Mouse (Mus musculus): Measurements from ENCODE around the gene Eml2. TPM values are rescaled to one million over a fixed set of nuclear protein-coding genes. Genes with fewer than 3 reads are reported as not detected.
A peak's percentile ranks its signal among the peaks of the same experiment; 100 is the strongest.

Eml2 gene
- total RNA-seq, 1 experiment = 29.8 TPM

- peak overlapping the region; percentile 40; the same call in 1 of the 2 replicates for H3K27ac ChIP-seq (ENCODE audit: insufficient read depth, low read depth, low read length, poor library complexity, severe bottlenecking)
- TF ChIP-seq CHD2 (IDR thresholded peaks at IDR 0.05; ENCODE audit: low read depth, low read length) (no peak), ZNF384 (IDR thresholded peaks at IDR 0.05; ENCODE audit: low read depth, low read length) (no peak)
- H3K9ac ChIP-seq (ENCODE audit: insufficient read depth, low read depth, low read length, poor library complexity, severe bottlenecking) = no peak overlapping the region
- H3K4me3 ChIP-seq (ENCODE audit: insufficient read depth in 1 of 2, low read depth in 1 of 2, low read length in 2 of 2, poor library complexity in 1 of 2, severe bottlenecking in 1 of 2) = no peak overlapping the region
- DNase-seq (ENCODE audit: low read depth, low spot score) = no peak
- in situ Hi-C loops (cut with MboI; ENCODE audit: low sequenced_read_pairs in 2 of 2, unreplicated experiment in 2 of 2) = no loop called here
- peaks cover 3 to 20% of the 10 kb centered on the region in 2 experiments; a peak in 3 of 4 replicates for H3K4me1 ChIP-seq (ENCODE audit: control insufficient read depth in 2 of 2, insufficient read depth in 2 of 2, low read length in 2 of 2, poor library complexity in 1 of 2)
- H3K9me3 ChIP-seq (ENCODE audit: control insufficient read depth, insufficient read depth, low read depth, low read length) = no peaks in the 10 kb centered on the region
- H3K36me3 ChIP-seq (ENCODE audit: control insufficient read depth, insufficient read depth, low read length, poor library complexity, severe bottlenecking) = no peaks in the 10 kb centered on the region
Measured at GRCm38 (mm10) chr7:19211041-19211675, 34.9 kb downstream of the Eml2 start.

GRCm38 (mm10) chr7:19211996-19212755 lies 36.0 kb downstream of the Eml2 start, which contains the start of gene Gpr4:
Gpr4 (plus strand) TSS chr7:19212538.
- DNase-seq (ENCODE audit: low read depth, low spot score) = no peak
- H3K4me1 ChIP-seq (ENCODE audit: control insufficient read depth in 2 of 2, insufficient read depth in 2 of 2, low read length in 2 of 2, poor library complexity in 1 of 2) = peaks cover 3 to 20% of the 10 kb centered on the region in 2 experiments; a peak in 3 of 4 replicates
- H3K4me3 ChIP-seq (ENCODE audit: insufficient read depth in 1 of 2, low read depth in 1 of 2, low read length in 2 of 2, poor library complexity in 1 of 2, severe bottlenecking in 1 of 2) = peak within 1 kb of the TSS; percentile 72 to 74
- H3K9me3 ChIP-seq (ENCODE audit: control insufficient read depth, insufficient read depth, low read depth, low read length) = no peaks in the 10 kb centered on the region
- in situ Hi-C loops (cut with MboI; ENCODE audit: low sequenced_read_pairs in 2 of 2, unreplicated experiment in 2 of 2) = no loop called here
- H3K9ac ChIP-seq (ENCODE audit: insufficient read depth, low read depth, low read length, poor library complexity, severe bottlenecking) = peak within 1 kb of the TSS; percentile 71
- H3K36me3 ChIP-seq (ENCODE audit: control insufficient read depth, insufficient read depth, low read length, poor library complexity, severe bottlenecking) = no peaks in the 10 kb centered on the region
- TF ChIP-seq ZNF384 (IDR thresholded peaks at IDR 0.05; ENCODE audit: low read depth, low read length) (no peak), CHD2 (IDR thresholded peaks at IDR 0.05; ENCODE audit: low read depth, low read length) (no peak), ZC3H11A (IDR thresholded peaks at IDR 0.05; ENCODE audit: borderline replicate concordance, low read depth, low read length) (no peak), HCFC1 (IDR thresholded peaks at IDR 0.05; ENCODE audit: borderline replicate concordance, insufficient read depth, low read length) (no peak), MAFK (IDR thresholded peaks at IDR 0.05; ENCODE audit: insufficient read depth, low read depth, low read length) (no peak)
- H3K27ac ChIP-seq (ENCODE audit: insufficient read depth, low read depth, low read length, poor library complexity, severe bottlenecking) = peak within 1 kb of the TSS; percentile 40; the same call in 1 of the 2 replicates

GRCm38 (mm10) chr7:19213385-19213784 lies 37.2 kb downstream of the Eml2 start:
- TF ChIP-seq HCFC1 (IDR thresholded peaks at IDR 0.05; ENCODE audit: borderline replicate concordance, insufficient read depth, low read length) (no peak), MAFK (IDR thresholded peaks at IDR 0.05; ENCODE audit: insufficient read depth, low read depth, low read length) (no peak), ZNF384 (IDR thresholded peaks at IDR 0.05; ENCODE audit: low read depth, low read length) (no peak), ZC3H11A (IDR thresholded peaks at IDR 0.05; ENCODE audit: borderline replicate concordance, low read depth, low read length) (no peak), CHD2 (IDR thresholded peaks at IDR 0.05; ENCODE audit: low read depth, low read length) (no peak)
- Histone ChIP-seq H3K4me3 (ENCODE audit: insufficient read depth in 1 of 2, low read depth in 1 of 2, low read length in 2 of 2, poor library complexity in 1 of 2, severe bottlenecking in 1 of 2) (peak overlapping the region in 1 of 2 experiments; percentile 72; a peak in 2 of 4 replicates), H3K9me3 (ENCODE audit: control insufficient read depth, insufficient read depth, low read depth, low read length) (no peaks in the 10 kb centered on the region), H3K9ac (ENCODE audit: insufficient read depth, low read depth, low read length, poor library complexity, severe bottlenecking) (no peak overlapping the region), H3K4me1 (ENCODE audit: control insufficient read depth in 2 of 2, insufficient read depth in 2 of 2, low read length in 2 of 2, poor library complexity in 1 of 2) (peaks cover 3 to 20% of the 10 kb centered on the region in 2 experiments; a peak in 3 of 4 replicates), H3K36me3 (ENCODE audit: control insufficient read depth, insufficient read depth, low read length, poor library complexity, severe bottlenecking) (no peaks in the 10 kb centered on the region), H3K27ac (ENCODE audit: insufficient read depth, low read depth, low read length, poor library complexity, severe bottlenecking) (no peak overlapping the region)
- in situ Hi-C loops (cut with MboI; ENCODE audit: low sequenced_read_pairs in 2 of 2, unreplicated experiment in 2 of 2) = no loop called here
- DNase-seq (ENCODE audit: low read depth, low spot score) = no peak

GRCm38 (mm10) chr7:19214369-19214768 lies 38.1 kb downstream of the Eml2 start:
- Histone ChIP-seq H3K9me3 (ENCODE audit: control insufficient read depth, insufficient read depth, low read depth, low read length) (no peaks in the 10 kb centered on the region), H3K4me1 (ENCODE audit: control insufficient read depth in 2 of 2, insufficient read depth in 2 of 2, low read length in 2 of 2, poor library complexity in 1 of 2) (peaks cover 3 to 17% of the 10 kb centered on the region in 2 experiments; a peak in 3 of 4 replicates), H3K4me3 (ENCODE audit: insufficient read depth in 1 of 2, low read depth in 1 of 2, low read length in 2 of 2, poor library complexity in 1 of 2, severe bottlenecking in 1 of 2) (no peak overlapping the region), H3K27ac (ENCODE audit: insufficient read depth, low read depth, low read length, poor library complexity, severe bottlenecking) (no peak overlapping the region), H3K36me3 (ENCODE audit: control insufficient read depth, insufficient read depth, low read length, poor library complexity, severe bottlenecking) (no peaks in the 10 kb centered on the region), H3K9ac (ENCODE audit: insufficient read depth, low read depth, low read length, poor library complexity, severe bottlenecking) (no peak overlapping the region)
- TF ChIP-seq ZNF384 (IDR thresholded peaks at IDR 0.05; ENCODE audit: low read depth, low read length) = no peak
- TF ChIP-seq HCFC1 (IDR thresholded peaks at IDR 0.05; ENCODE audit: borderline replicate concordance, insufficient read depth, low read length) = no peak
- no peak for TF ChIP-seq CHD2 (IDR thresholded peaks at IDR 0.05; ENCODE audit: low read depth, low read length)
- TF ChIP-seq MAFK (IDR thresholded peaks at IDR 0.05; ENCODE audit: insufficient read depth, low read depth, low read length) = no peak
- TF ChIP-seq ZC3H11A (IDR thresholded peaks at IDR 0.05; ENCODE audit: borderline replicate concordance, low read depth, low read length) = no peak
- DNase-seq (ENCODE audit: low read depth, low spot score) = no peak
- in situ Hi-C loops (cut with MboI; ENCODE audit: low sequenced_read_pairs in 2 of 2, unreplicated experiment in 2 of 2) = no loop called here
